Mouse (Mus musculus) bone marrow, adult 2 months (tissue): Measurements from ENCODE around the gene Slc38a9. TPM values are rescaled to one million over a fixed set of nuclear protein-coding genes. Genes with fewer than 3 reads are reported as not detected.

Experiments
- H3K27ac ChIP-seq: fragments of 200-500 bp; 2 replicates; pipeline ENCODE4 v1.5.1; 2012; ENCODE audit warnings: low read depth, mild to moderate bottlenecking, control low read depth, inconsistent platforms, low read length; ENCODE audit not compliant: control insufficient read depth, poor library complexity, insufficient read depth
- H3K4me1 ChIP-seq: fragments of 200-500 bp; 2 replicates; pipeline ENCODE4 v1.6.1; 2011; ENCODE audit warnings: low read length; ENCODE audit not compliant: control insufficient read depth, insufficient read depth
- H3K4me3 ChIP-seq: fragments of 200-500 bp; replicated peaks from 2 replicates; pipeline ENCODE3; 2011; ENCODE audit warnings: mild to moderate bottlenecking, low read depth, low read length, control low read depth; ENCODE audit not compliant: control insufficient read depth
- CTCF ChIP-seq: fragments of 200-500 bp; IDR thresholded peaks from 2 replicates; pipeline ENCODE4 v1.5.1; 2011; ENCODE audit warnings: low read length, control low read depth; ENCODE audit not compliant: control insufficient read depth, insufficient read depth
- POLR2A ChIP-seq: fragments of 200-500 bp; IDR thresholded peaks from 2 replicates; pipeline ENCODE4 v1.6.1; 2011; ENCODE audit warnings: low read depth, mild to moderate bottlenecking, control low read depth, low read length, borderline replicate concordance; ENCODE audit not compliant: control insufficient read depth
- WGBS: fragments of 180-500 bp; shearing (Covaris S2); methylation state at CpG from one replicate; pipeline ENCODE4 v1.1.7; 2018; 5-methylcytosine and 5-hydroxymethylcytosine counted together
- polyA plus RNA-seq: library from polyadenylated mRNA; stranded (reverse); fragments of >200 nt; gene quantifications from 2 replicates; pipeline ENCODE4 v1.2.4, GENCODE M21; 2011; ENCODE audit warnings: low replicate concordance; ENCODE audit not compliant: missing spikeins, insufficient read depth, insufficient read length

The Slc38a9 gene
- polyA plus RNA-seq, 1 experiment: 32.9 TPM

DNA sequence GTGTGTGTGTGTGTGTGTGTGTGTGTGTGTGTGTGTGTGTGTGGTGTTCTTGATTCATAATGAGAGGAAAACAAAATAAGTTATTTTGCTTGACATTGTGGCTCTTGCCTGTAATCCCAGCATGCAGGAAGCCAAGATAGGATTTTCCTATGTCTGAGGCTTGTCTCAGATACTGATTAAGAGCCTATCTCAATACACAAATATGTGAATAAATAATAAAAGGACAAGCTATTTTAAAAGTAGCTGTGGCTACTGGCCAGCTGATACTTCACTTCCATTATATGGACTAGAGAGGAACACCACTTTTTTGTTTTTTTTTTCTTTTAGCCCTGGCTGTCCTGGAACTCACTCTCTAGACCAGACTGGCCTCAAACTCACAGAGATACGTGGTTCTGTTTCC lies 101.2 kb downstream of the Slc38a9 start:
- TF ChIP-seq POLR2A: no peak
- no peak for TF ChIP-seq CTCF
- H3K4me1 ChIP-seq: peaks cover 1% of the 10 kb centered on the region; the same call in 1 of the 2 replicates
- WGBS: 31% methylated on average over 1 of the region's 1 CpGs
- no peak overlapping the region for H3K4me3 ChIP-seq
- no peak overlapping the region for H3K27ac ChIP-seq

DNA sequence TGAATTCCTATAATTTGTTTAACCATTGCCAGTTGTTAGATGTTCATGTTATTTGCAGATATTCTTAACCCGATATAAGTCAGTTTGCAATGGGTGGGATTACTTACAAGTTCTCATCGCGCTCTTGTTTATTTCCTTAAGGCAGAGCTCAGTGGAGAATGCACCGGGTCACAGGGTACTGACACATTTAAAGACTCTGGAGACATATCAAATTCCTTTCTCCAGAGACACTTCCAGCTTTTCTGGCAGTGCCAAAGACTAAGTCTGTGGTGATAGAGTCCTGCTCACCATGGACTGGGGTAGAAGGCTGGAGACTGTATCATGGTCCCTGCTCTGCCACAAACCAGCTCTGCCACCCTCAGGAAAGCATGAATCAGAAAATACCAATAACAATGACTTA lies 102.0 kb downstream of the Slc38a9 start:
- TF ChIP-seq POLR2A (no peak), CTCF (no peak)
- Histone ChIP-seq H3K4me3 (no peak overlapping the region), H3K4me1 (peaks cover 1% of the 10 kb centered on the region; the same call in 1 of the 2 replicates), H3K27ac (no peak overlapping the region)
- WGBS: 89% methylated on average over 4 of the region's 4 CpGs

DNA sequence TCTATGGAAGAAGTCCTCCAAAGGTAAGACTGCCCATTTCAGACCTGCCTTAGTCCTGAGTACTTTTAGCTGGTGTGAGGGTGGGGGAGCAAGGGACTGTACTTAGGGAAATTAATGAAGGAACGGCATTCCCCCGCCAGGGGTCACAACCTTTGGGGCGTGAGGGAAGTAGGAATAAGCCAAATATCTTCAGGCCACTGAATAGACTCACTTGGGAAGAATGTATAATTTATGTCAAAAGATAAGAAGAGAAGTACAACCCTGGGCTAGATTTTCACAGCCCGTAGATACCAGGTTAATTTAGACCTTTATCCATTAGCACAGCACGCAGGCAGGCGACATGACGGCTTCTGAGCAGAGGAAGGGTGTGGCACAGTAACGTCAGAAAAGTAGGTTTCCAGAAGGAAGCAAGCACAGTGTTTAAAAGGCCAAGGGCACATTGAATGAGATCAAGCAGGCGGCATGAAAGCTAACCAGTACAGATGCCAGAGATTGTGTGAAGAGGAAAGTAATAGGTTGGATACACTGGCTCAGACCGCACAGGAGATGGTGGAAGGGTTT lies 103.1 kb downstream of the Slc38a9 start:
- WGBS: 70% methylated on average over 10 of the region's 10 CpGs
- no peak overlapping the region for H3K27ac ChIP-seq

DNA sequence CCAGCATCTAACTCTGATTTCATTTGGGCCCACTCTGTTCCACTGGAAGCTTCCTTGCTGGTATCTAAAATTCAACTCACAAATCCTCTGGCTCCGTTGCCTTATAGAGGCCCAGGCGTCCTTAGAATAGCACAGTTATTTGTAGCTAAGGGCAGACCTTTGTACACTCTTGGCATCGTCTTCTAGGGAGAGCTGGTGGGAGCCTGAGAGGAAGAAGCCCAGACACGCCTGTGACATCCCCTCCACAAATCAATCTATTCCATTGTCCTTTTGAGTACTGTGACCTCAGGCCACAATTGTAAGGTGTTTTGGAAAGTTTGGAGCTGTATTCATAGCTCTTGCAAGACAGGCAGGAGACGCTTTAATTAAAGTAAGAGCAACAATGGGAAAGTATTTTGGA lies 104.0 kb downstream of the Slc38a9 start:
- no peak overlapping the region for H3K27ac ChIP-seq
- no peak for TF ChIP-seq POLR2A
- TF ChIP-seq CTCF: no peak
- WGBS: 86% methylated on average over 5 of the region's 5 CpGs

More for the DNA sequence above, 103.1 kb downstream of the Slc38a9 start:
- peaks cover 1% of the 10 kb centered on the region; the same call in 1 of the 2 replicates for H3K4me1 ChIP-seq
- TF ChIP-seq CTCF (no peak), POLR2A (no peak)
- no peak overlapping the region for H3K4me3 ChIP-seq

DNA sequence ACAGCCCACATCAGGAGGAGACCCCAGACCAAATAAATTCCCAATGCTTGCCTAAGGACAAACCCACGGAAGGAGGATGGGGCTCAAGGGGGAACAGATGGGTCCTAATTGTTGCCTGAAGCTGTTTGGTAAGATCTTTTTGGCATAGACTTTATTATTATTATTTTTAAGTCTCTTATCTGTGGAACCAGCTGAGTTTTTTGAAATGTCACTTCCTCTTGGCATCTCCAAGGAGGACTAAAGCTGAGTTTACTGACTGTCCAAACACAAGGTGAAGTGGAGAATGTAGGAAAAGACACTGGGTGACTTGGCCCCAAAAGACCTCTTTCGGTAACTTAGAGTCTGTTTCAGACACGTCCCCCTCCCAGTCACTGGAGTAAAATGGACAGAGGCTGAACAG lies 105.1 kb downstream of the Slc38a9 start:
- TF ChIP-seq CTCF: no peak
- no peaks in the 10 kb centered on the region; the same call in 1 of the 2 replicates for H3K4me1 ChIP-seq
- 50% methylated on average over 3 of the region's 3 CpGs for WGBS
- H3K4me3 ChIP-seq: no peak overlapping the region
- no peak overlapping the region for H3K27ac ChIP-seq

More for the DNA sequence above, 104.0 kb downstream of the Slc38a9 start:
- peaks cover 1% of the 10 kb centered on the region; the same call in 1 of the 2 replicates for H3K4me1 ChIP-seq
- no peak overlapping the region for H3K4me3 ChIP-seq

DNA sequence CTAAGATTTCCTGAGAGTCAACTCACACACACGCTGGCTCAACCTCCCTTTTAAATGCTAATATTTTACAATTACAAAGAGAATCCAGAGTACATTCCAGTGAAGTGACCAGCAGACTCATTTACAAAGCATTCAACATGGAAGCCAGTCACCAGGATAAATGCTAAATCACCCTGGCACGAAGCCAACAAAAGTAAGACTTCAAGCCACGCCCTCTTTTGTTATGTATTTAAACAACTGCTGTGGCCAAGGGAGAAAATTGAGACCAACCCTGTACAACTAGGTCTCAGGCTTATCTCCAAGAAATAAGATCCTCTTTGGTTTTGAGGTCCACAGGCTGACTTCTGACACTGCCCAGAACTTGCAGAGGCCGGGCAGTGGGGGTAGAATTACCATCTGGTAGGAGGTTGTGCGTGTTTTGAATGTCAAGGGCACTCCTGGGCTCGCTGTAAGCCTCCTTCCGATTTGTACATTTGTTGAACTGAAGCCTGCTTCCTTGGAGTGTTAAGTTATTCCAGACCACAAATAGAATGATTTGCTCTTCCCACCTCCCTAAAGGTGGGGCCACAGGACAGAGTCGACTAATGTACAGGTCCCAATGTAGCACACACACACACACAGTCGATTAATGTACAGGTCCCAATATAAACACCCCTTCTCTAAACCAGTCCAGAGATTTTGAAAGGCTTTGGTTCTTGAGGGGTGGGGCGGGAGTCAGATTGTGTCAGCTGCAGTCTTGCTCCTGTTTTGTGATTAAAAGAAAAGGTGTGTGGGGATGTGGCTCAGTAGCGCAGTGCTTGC lies 110.2 kb downstream of the Slc38a9 start:
- H3K27ac ChIP-seq: no peak overlapping the region
- WGBS: 39% methylated on average over 11 of the region's 11 CpGs

DNA sequence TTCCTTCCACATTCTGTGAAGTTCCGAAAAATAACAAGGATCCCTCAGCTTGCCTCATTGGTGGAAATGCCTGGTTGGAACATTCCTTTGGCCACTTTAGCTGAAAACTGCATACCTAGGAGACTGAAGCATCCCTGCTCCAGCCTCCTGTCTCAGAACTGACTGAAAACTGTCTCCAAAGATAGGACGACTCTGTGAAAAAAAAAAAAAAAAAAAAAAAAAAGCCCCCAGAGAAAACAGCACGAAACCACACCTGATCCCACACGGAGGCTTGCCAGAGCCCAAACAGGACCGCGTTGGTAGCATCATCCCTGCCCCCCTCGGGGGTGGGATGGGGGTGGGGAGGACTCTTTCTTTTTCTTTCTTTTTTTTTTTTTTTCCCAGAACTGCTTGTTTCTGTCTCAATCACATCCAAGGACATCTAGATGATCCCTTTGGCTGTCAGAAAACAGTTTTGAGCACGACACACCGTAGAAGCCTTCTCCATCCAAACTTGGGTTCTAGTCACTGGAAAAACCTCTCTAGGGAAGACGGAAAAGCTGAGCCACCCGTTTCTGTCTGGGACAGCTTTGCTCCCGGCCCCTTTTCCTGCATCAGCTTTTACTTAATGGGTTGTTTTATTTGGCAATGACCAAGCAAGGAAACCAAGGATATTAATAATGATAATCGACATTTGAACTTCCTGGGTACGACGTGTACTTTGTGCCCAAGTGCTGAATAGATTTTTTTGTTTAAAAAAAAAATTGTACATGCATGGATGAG lies 111.1 kb downstream of the Slc38a9 start:
- TF ChIP-seq POLR2A (no peak), CTCF (no peak)
- H3K4me1 ChIP-seq: no peaks in the 10 kb centered on the region
- WGBS: 39% methylated on average over 15 of the region's 15 CpGs
- no peak overlapping the region for H3K27ac ChIP-seq
- no peak overlapping the region for H3K4me3 ChIP-seq

More for the DNA sequence above, 110.2 kb downstream of the Slc38a9 start:
- Histone ChIP-seq H3K4me1 (no peaks in the 10 kb centered on the region; the same call in 1 of the 2 replicates), H3K4me3 (no peak overlapping the region)
- TF ChIP-seq CTCF (no peak), POLR2A (no peak)

DNA sequence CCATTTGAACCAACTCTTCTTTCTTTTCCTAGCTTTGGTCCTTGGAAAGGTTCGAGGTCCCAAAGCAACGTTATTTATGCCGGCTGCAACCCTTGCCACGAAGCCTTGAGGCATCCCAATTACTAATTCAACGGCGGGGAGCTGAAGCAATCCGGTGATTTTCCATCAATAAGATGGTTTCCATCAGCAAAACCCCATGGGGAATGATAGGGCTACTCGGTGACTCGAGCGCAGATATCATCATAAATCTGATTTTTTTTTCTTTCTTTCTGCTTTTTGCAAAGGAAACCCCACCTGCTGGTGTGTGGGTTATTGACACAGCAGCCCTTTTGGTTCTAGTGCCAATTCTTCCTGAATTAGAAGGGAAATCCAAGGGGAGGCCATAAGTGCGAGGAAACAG lies 111.7 kb downstream of the Slc38a9 start:
- Histone ChIP-seq H3K4me1 (no peaks in the 10 kb centered on the region), H3K27ac (no peak overlapping the region), H3K4me3 (no peak overlapping the region)
- WGBS: 80% methylated on average over 11 of the region's 11 CpGs
- TF ChIP-seq CTCF (no peak), POLR2A (no peak)
